10 mouse cellular contexts compared by ENCODE assay signal in genomic region chrX:99339081-99339876, GRCm38 (mm10).
DNase-seq lines count a peak whose midpoint lies in the region; ATAC-seq lines count a peak whose summit lies in the region.
"Had no signal": no experiment of that assay in that cellular context is flagged by ENCODE, and none has a peak within 500 bp of the region (broad histone marks: within the 10 kb centered on the region; RNA-seq: fewer than 3 reads in every experiment).

No protein-coding gene starts in this region.

- 19% methylated on average over 8 of the region's 9 CpGs for WGBS in forebrain, embryonic 10.5 days
- WGBS in forebrain, embryonic 15.5 days = 19% methylated on average over 9 of the region's 9 CpGs
- 26% methylated on average over 9 of the region's 9 CpGs for WGBS in hindbrain, embryonic 13.5 days
- 36% methylated on average over 7 of the region's 9 CpGs for WGBS in lung, embryonic 16.5 days
- WGBS in neural tube, embryonic 14.5 days = 24% methylated on average over 7 of the region's 9 CpGs

- no peak for DNase-seq in forebrain, embryonic 10.5 days (ENCODE audit: extremely low spot score, low spot score)
- no peak for DNase-seq in cerebellum, adult 9-10 months
- no peak for DNase-seq in frontal cortex, postnatal 36 days (ENCODE audit: low spot score in 2 of 2)
- DNase-seq in embryo, embryonic 9.5 days (ENCODE audit: extremely low spot score) = no peak
- DNase-seq: kidney, adult 2 months had no signal

- H3K36me3 ChIP-seq in forebrain, embryonic 10.5 days (replicated peaks) = no peaks in the 10 kb centered on the region
- H3K36me3 ChIP-seq in forebrain, embryonic 15.5 days = no peaks in the 10 kb centered on the region
- H3K36me3 ChIP-seq in hindbrain, embryonic 13.5 days = no peaks in the 10 kb centered on the region
- H3K36me3 ChIP-seq in lung, embryonic 16.5 days (ENCODE audit: control insufficient read depth, insufficient read depth, low read length) = no peaks in the 10 kb centered on the region
- H3K36me3 ChIP-seq in neural tube, embryonic 14.5 days (ENCODE audit: control insufficient read depth, insufficient read depth, low read length) = no peaks in the 10 kb centered on the region

- H3K27ac ChIP-seq in forebrain, embryonic 10.5 days = peak overlapping the region; percentile 74
- no peak overlapping the region for H3K27ac ChIP-seq in forebrain, embryonic 15.5 days (replicated peaks)
- H3K27ac ChIP-seq in hindbrain, embryonic 13.5 days = peak overlapping the region; percentile 4; the same call in 1 of the 2 replicates
- H3K27ac ChIP-seq in lung, embryonic 16.5 days (ENCODE audit: low read length) = peak overlapping the region; percentile 80
- H3K27ac ChIP-seq in neural tube, embryonic 14.5 days (ENCODE audit: low read depth, low read length) = no peak overlapping the region

- no peak; the same call in 1 of the 2 replicates for ATAC-seq in forebrain, embryonic 15.5 days (replicated peaks)
- ATAC-seq in hindbrain, embryonic 13.5 days (ENCODE audit: low FRiP score) = peak; percentile 59
- peak; percentile 82 for ATAC-seq in lung, embryonic 16.5 days (ENCODE audit: low read depth)
- ATAC-seq in neural tube, embryonic 14.5 days (ENCODE audit: low read depth) = peak; percentile 56; the same call in 1 of the 2 replicates

- H3K4me2 ChIP-seq in forebrain, embryonic 15.5 days (replicated peaks) = no peak overlapping the region
- H3K4me2 ChIP-seq in hindbrain, embryonic 13.5 days = no peak overlapping the region
- no peak overlapping the region for H3K4me2 ChIP-seq in lung, embryonic 16.5 days (ENCODE audit: low read depth, low read length)
- H3K4me2 ChIP-seq in neural tube, embryonic 14.5 days (ENCODE audit: low read depth, low read length) = no peak overlapping the region

- H3K9me3 ChIP-seq in forebrain, embryonic 10.5 days = no peaks in the 10 kb centered on the region
- no peaks in the 10 kb centered on the region for H3K9me3 ChIP-seq in forebrain, embryonic 15.5 days
- H3K9me3 ChIP-seq in hindbrain, embryonic 13.5 days = no peaks in the 10 kb centered on the region
- H3K9me3 ChIP-seq in lung, embryonic 16.5 days (ENCODE audit: control insufficient read depth, low read length) = no peaks in the 10 kb centered on the region
- no peaks in the 10 kb centered on the region for H3K9me3 ChIP-seq in neural tube, embryonic 14.5 days (ENCODE audit: control insufficient read depth, low read length)
- H3K9me3 ChIP-seq: megakaryocyte, embryonic 14.5 days had no signal

- H3K9ac ChIP-seq in forebrain, embryonic 15.5 days (replicated peaks) = no peak overlapping the region
- H3K9ac ChIP-seq in hindbrain, embryonic 13.5 days = no peak overlapping the region
- no peak overlapping the region; the same call in 1 of the 2 replicates for H3K9ac ChIP-seq in lung, embryonic 16.5 days (ENCODE audit: low read length)
- no peak overlapping the region for H3K9ac ChIP-seq in neural tube, embryonic 14.5 days (replicated peaks; ENCODE audit: low read depth, low read length)

- peaks cover 41% of the 10 kb centered on the region for H3K4me1 ChIP-seq in forebrain, embryonic 10.5 days
- 0 out of 2 replicates have a peak, but pooled peaks cover 6% of the 10 kb centered on the region for H3K4me1 ChIP-seq in forebrain, embryonic 15.5 days
- peaks cover 8% of the 10 kb centered on the region for H3K4me1 ChIP-seq in hindbrain, embryonic 13.5 days (replicated peaks)
- peaks cover 6% of the 10 kb centered on the region; the same call in 1 of the 2 replicates for H3K4me1 ChIP-seq in lung, embryonic 16.5 days (replicated peaks; ENCODE audit: control insufficient read depth, insufficient read depth, low read length)
- no peaks in the 10 kb centered on the region for H3K4me1 ChIP-seq in neural tube, embryonic 14.5 days (ENCODE audit: control insufficient read depth, insufficient read depth, low read length)

- no peak overlapping the region for H3K4me3 ChIP-seq in forebrain, embryonic 10.5 days
- H3K4me3 ChIP-seq in forebrain, embryonic 15.5 days = no peak overlapping the region
- no peak overlapping the region for H3K4me3 ChIP-seq in hindbrain, embryonic 13.5 days
- no peak overlapping the region for H3K4me3 ChIP-seq in lung, embryonic 16.5 days (ENCODE audit: low read length)
- H3K4me3 ChIP-seq in neural tube, embryonic 14.5 days (ENCODE audit: low read depth, low read length) = no peak overlapping the region
- H3K4me3 ChIP-seq: megakaryocyte, embryonic 14.5 days had no signal

- peaks cover 91% of the 10 kb centered on the region for H3K27me3 ChIP-seq in forebrain, embryonic 10.5 days (ENCODE audit: poor library complexity, severe bottlenecking)
- H3K27me3 ChIP-seq in forebrain, embryonic 15.5 days = no peaks in the 10 kb centered on the region
- peaks cover 27% of the 10 kb centered on the region for H3K27me3 ChIP-seq in hindbrain, embryonic 13.5 days
- H3K27me3 ChIP-seq in lung, embryonic 16.5 days (ENCODE audit: control insufficient read depth, insufficient read depth, low read depth, low read length) = no peaks in the 10 kb centered on the region
- H3K27me3 ChIP-seq in neural tube, embryonic 14.5 days (ENCODE audit: control insufficient read depth, insufficient read depth, low read length) = no peaks in the 10 kb centered on the region

Comparison
In these comparisons a context has a peak if more than half of its experiments do, and no peak if none do; other contexts are left out.
1. H3K27ac ChIP-seq: peak in forebrain, embryonic 10.5 days (single experiment), hindbrain, embryonic 13.5 days (single experiment) and lung, embryonic 16.5 days (single experiment); none in forebrain, embryonic 15.5 days (single experiment) and neural tube, embryonic 14.5 days (single experiment).